Mouse (Mus musculus) CD4-positive, CD25-positive, alpha-beta regulatory T cell, adult 2 months (primary cell): ENCODE results near the gene Dbr1.
"Not testable (repeated sequence)": the region's sequence is repeated elsewhere in the genome, so short reads cannot be mapped to it uniquely, and the experiment has no call there.

ENCODE experiments used
- DNase-seq: peaks from one replicate; pipeline ENCODE4 v3.0.0-alpha.2; 2012; ENCODE audit warnings: low read depth, low spot score

The Dbr1 gene

GRCm38 (mm10) chr9:99575677-99576480, at the start of gene Dbr1:
Gene Dbr1 (plus strand): TSS chr9:99575799.
- peak; percentile 93 for DNase-seq

- no peak for DNase-seq
Observed at GRCm38 (mm10) chr9:99531865-99532264, 43.7 kb upstream of the Dbr1 start.

- DNase-seq = peak; percentile 24
Observed at GRCm38 (mm10) chr9:99546259-99546658, 29.3 kb upstream of the Dbr1 start.

GRCm38 (mm10) chr9:99552068-99552467, 23.5 kb upstream of the Dbr1 start:
- DNase-seq = no peak

GRCm38 (mm10) chr9:99553049-99553448, 22.6 kb upstream of the Dbr1 start:
- no peak for DNase-seq

GRCm38 (mm10) chr9:99554052-99554451, 21.5 kb upstream of the Dbr1 start:
- no peak for DNase-seq

- DNase-seq = no peak
Observed at GRCm38 (mm10) chr9:99555253-99555652, 20.3 kb upstream of the Dbr1 start.

- peak; percentile 9 for DNase-seq
Observed at GRCm38 (mm10) chr9:99557580-99558300, 17.9 kb upstream of the Dbr1 start.

GRCm38 (mm10) chr9:99558824-99559556, 16.6 kb upstream of the Dbr1 start:
- DNase-seq = no peak

GRCm38 (mm10) chr9:99559557-99559904, 16.1 kb upstream of the Dbr1 start:
- no peak for DNase-seq

GRCm38 (mm10) chr9:99560389-99560788, 15.2 kb upstream of the Dbr1 start:
- peak; percentile 35 for DNase-seq

- DNase-seq = peak; percentile 77
Observed at GRCm38 (mm10) chr9:99563714-99564113, 11.9 kb upstream of the Dbr1 start.

GRCm38 (mm10) chr9:99568023-99568346, 7.6 kb upstream of the Dbr1 start:
- peak; percentile 48 for DNase-seq

- peak; percentile 94 for DNase-seq
Observed at GRCm38 (mm10) chr9:99568347-99569070, 7.1 kb upstream of the Dbr1 start, which contains the start of gene Armc8. Gene Armc8 (minus strand): TSS chr9:99568899.

- no peak for DNase-seq
Observed at GRCm38 (mm10) chr9:99569071-99569397, 6.6 kb upstream of the Dbr1 start.

GRCm38 (mm10) chr9:99580655-99581054, 5.1 kb downstream of the Dbr1 start:
- peak; percentile 75 for DNase-seq

- peak; percentile 60 for DNase-seq
Observed at GRCm38 (mm10) chr9:99587505-99588202, 12.1 kb downstream of the Dbr1 start.

GRCm38 (mm10) chr9:99591144-99591543, 15.5 kb downstream of the Dbr1 start:
- DNase-seq = no peak

- not testable (repeated sequence) for DNase-seq
Observed at GRCm38 (mm10) chr9:99599127-99599526, 23.5 kb downstream of the Dbr1 start.

- no peak for DNase-seq
Observed at GRCm38 (mm10) chr9:99603566-99603965, 28.0 kb downstream of the Dbr1 start.

GRCm38 (mm10) chr9:99612202-99612601, 36.6 kb downstream of the Dbr1 start, which contains the start of gene A4gnt:
Gene A4gnt (plus strand): TSS chr9:99612502.
- no peak for DNase-seq
